Mouse (Mus musculus) liver, embryonic 13.5 days (tissue): ENCODE measurements around the gene Ephb1. TPM values are rescaled to one million over a fixed set of nuclear protein-coding genes. Genes with fewer than 3 reads are reported as not detected.

Experiments
- ATAC-seq: fragments of 200-750 bp; cut with Nextera tagmentation; 2 replicates; pipeline ENCODE4 v1.8.0; 2017; ENCODE audit warnings: low read depth, mild to moderate bottlenecking, moderate number of reproducible peaks, moderate library complexity
- DNase-seq: peaks from one replicate; pipeline ENCODE4 v3.0.0; 2022
- H3K27ac ChIP-seq: fragments of 300-500 bp; sonication (generic); 2 replicates; pipeline ENCODE4 v1.5.1; 2015; ENCODE audit warnings: moderate library complexity, mild to moderate bottlenecking, inconsistent platforms
- H3K27me3 ChIP-seq: fragments of 300-500 bp; sonication (generic); 2 replicates; pipeline ENCODE4 v1.6.1; 2015; ENCODE audit warnings: mild to moderate bottlenecking, inconsistent platforms
- H3K36me3 ChIP-seq: fragments of 300-500 bp; sonication (generic); 2 replicates; pipeline ENCODE4 v1.6.1; 2015; ENCODE audit warnings: mild to moderate bottlenecking, inconsistent platforms
- H3K4me1 ChIP-seq: fragments of 300-500 bp; sonication (generic); replicated peaks from 2 replicates; pipeline ENCODE4 v1.6.1; 2015; ENCODE audit warnings: inconsistent platforms
- H3K4me2 ChIP-seq: fragments of 300-500 bp; sonication (generic); 2 replicates; pipeline ENCODE4 v1.6.1; 2015; ENCODE audit warnings: inconsistent platforms, mild to moderate bottlenecking, moderate library complexity
- H3K4me3 ChIP-seq: fragments of 300-500 bp; sonication (generic); replicated peaks from 2 replicates; pipeline ENCODE4 v1.5.1; 2015; ENCODE audit warnings: mild to moderate bottlenecking, inconsistent platforms
- H3K9ac ChIP-seq: fragments of 300-500 bp; sonication (generic); 2 replicates; pipeline ENCODE4 v1.6.1; 2015; ENCODE audit warnings: mild to moderate bottlenecking, inconsistent platforms
- H3K9me3 ChIP-seq: fragments of 300-500 bp; sonication (generic); replicated peaks from 2 replicates; pipeline ENCODE4 v1.6.1; 2016; ENCODE audit warnings: inconsistent platforms
- WGBS: fragments of 180-500 bp; shearing (Covaris S2); methylation state at CpG from one replicate; pipeline ENCODE4 v1.1.7; 2015; ENCODE audit not compliant: insufficient replicate concordance; 5-methylcytosine and 5-hydroxymethylcytosine counted together
- polyA plus RNA-seq: library from polyadenylated mRNA; unstranded; fragments of >200 nt; fragmentation: Nextera tagmentation; extraction: Ambion mirVana; gene quantifications from 2 replicates; pipeline ENCODE4 v1.2.1, GENCODE M21; 2015

Ephb1 gene
- polyA plus RNA-seq, result 0.20 and 0.31 TPM in 2 replicates

GRCm38 (mm10) chr9:102354561-102354973 lies at the start of gene Ephb1:
Gene Ephb1, minus strand, starts transcription at chr9:102354693.
- under 1% methylated on average over 22 of the region's 22 CpGs for WGBS
- DNase-seq, result peak; percentile 10
- 0 out of 2 replicates have a peak, but pooled peaks cover 7% of the 10 kb centered on the region for H3K4me1 ChIP-seq
- H3K36me3 ChIP-seq, result no peaks in the 10 kb centered on the region
- peak; percentile 67 for ATAC-seq
- H3K4me3 ChIP-seq, result peak within 1 kb of the TSS; percentile 40
- H3K9me3 ChIP-seq, result no peaks in the 10 kb centered on the region
- H3K9ac ChIP-seq, result no peak within 1 kb of the TSS
- peaks cover 67% of the 10 kb centered on the region for H3K27me3 ChIP-seq
- no peak within 1 kb of the TSS for H3K27ac ChIP-seq
- peak within 1 kb of the TSS; percentile 62 for H3K4me2 ChIP-seq

- ATAC-seq (no peak), DNase-seq (no peak)
- 24% methylated on average over 18 of the region's 18 CpGs for WGBS
- Histone ChIP-seq H3K27ac (no peak overlapping the region), H3K4me3 (no peak overlapping the region), H3K9me3 (no peaks in the 10 kb centered on the region), H3K4me1 (no peaks in the 10 kb centered on the region; the same call in 1 of the 2 replicates), H3K4me2 (no peak overlapping the region), H3K9ac (no peak overlapping the region), H3K36me3 (no peaks in the 10 kb centered on the region), H3K27me3 (no peaks in the 10 kb centered on the region)
Observed at GRCm38 (mm10) chr9:102403086-102404021, 48.9 kb upstream of the Ephb1 start.

GRCm38 (mm10) chr9:102402671-102403070 lies 48.2 kb upstream of the Ephb1 start:
- Histone ChIP-seq H3K36me3 (no peaks in the 10 kb centered on the region), H3K4me2 (no peak overlapping the region), H3K9me3 (no peaks in the 10 kb centered on the region), H3K9ac (no peak overlapping the region), H3K27ac (no peak overlapping the region), H3K4me1 (no peaks in the 10 kb centered on the region; the same call in 1 of the 2 replicates), H3K4me3 (no peak overlapping the region), H3K27me3 (no peaks in the 10 kb centered on the region)
- DNase-seq, result no peak
- 38% methylated on average over 3 of the region's 3 CpGs for WGBS
- peak; percentile 53 for ATAC-seq

GRCm38 (mm10) chr9:102388266-102388665 lies 33.8 kb upstream of the Ephb1 start:
- Histone ChIP-seq H3K4me1 (no peaks in the 10 kb centered on the region), H3K4me3 (no peak overlapping the region), H3K36me3 (no peaks in the 10 kb centered on the region), H3K9me3 (no peaks in the 10 kb centered on the region), H3K4me2 (no peak overlapping the region), H3K27me3 (no peaks in the 10 kb centered on the region), H3K27ac (no peak overlapping the region), H3K9ac (no peak overlapping the region)
- 62% methylated on average over 8 of the region's 8 CpGs for WGBS
- DNase-seq (no peak), ATAC-seq (no peak)

- no peak overlapping the region for H3K9ac ChIP-seq
- 74% methylated on average over 9 of the region's 9 CpGs for WGBS
- no peaks in the 10 kb centered on the region for H3K36me3 ChIP-seq
- no peaks in the 10 kb centered on the region for H3K27me3 ChIP-seq
- H3K27ac ChIP-seq, result no peak overlapping the region
- no peak for ATAC-seq
- no peaks in the 10 kb centered on the region for H3K9me3 ChIP-seq
- H3K4me2 ChIP-seq, result no peak overlapping the region
- H3K4me1 ChIP-seq, result no peaks in the 10 kb centered on the region
- no peak overlapping the region for H3K4me3 ChIP-seq
- DNase-seq, result no peak
Observed at GRCm38 (mm10) chr9:102386816-102387215, 32.3 kb upstream of the Ephb1 start.

GRCm38 (mm10) chr9:102380235-102380634 lies 25.7 kb upstream of the Ephb1 start:
- DNase-seq, result no peak
- 68% methylated on average over 2 of the region's 2 CpGs for WGBS

GRCm38 (mm10) chr9:102374661-102375060 lies 20.2 kb upstream of the Ephb1 start:
- no peak overlapping the region for H3K9ac ChIP-seq
- H3K9me3 ChIP-seq, result no peaks in the 10 kb centered on the region
- no peak for DNase-seq
- no peak for ATAC-seq
- no peaks in the 10 kb centered on the region for H3K27me3 ChIP-seq
- H3K4me3 ChIP-seq, result no peak overlapping the region
- no peak overlapping the region for H3K4me2 ChIP-seq
- WGBS, result 81% methylated on average over 5 of the region's 5 CpGs
- no peaks in the 10 kb centered on the region for H3K4me1 ChIP-seq
- no peak overlapping the region for H3K27ac ChIP-seq
- no peaks in the 10 kb centered on the region for H3K36me3 ChIP-seq

More at GRCm38 (mm10) chr9:102380235-102380634, 25.7 kb upstream of the Ephb1 start:
- no peaks in the 10 kb centered on the region for H3K27me3 ChIP-seq
- H3K36me3 ChIP-seq, result no peaks in the 10 kb centered on the region
- no peak overlapping the region for H3K27ac ChIP-seq
- H3K4me1 ChIP-seq, result no peaks in the 10 kb centered on the region
- no peak overlapping the region for H3K4me2 ChIP-seq
- no peak overlapping the region for H3K4me3 ChIP-seq
- H3K9me3 ChIP-seq, result no peaks in the 10 kb centered on the region
- no peak overlapping the region for H3K9ac ChIP-seq
- ATAC-seq, result no peak

- ATAC-seq (no peak), DNase-seq (no peak)
- no peak overlapping the region for H3K27ac ChIP-seq
- no peak overlapping the region for H3K4me3 ChIP-seq
- H3K36me3 ChIP-seq, result no peaks in the 10 kb centered on the region
- H3K4me2 ChIP-seq, result no peak overlapping the region
- no peaks in the 10 kb centered on the region for H3K4me1 ChIP-seq
- H3K9me3 ChIP-seq, result no peaks in the 10 kb centered on the region
- no peaks in the 10 kb centered on the region for H3K27me3 ChIP-seq
- WGBS, result 71% methylated on average over 5 of the region's 5 CpGs
- H3K9ac ChIP-seq, result no peak overlapping the region
Observed at GRCm38 (mm10) chr9:102373886-102374285, 19.4 kb upstream of the Ephb1 start.

- Histone ChIP-seq H3K4me1 (no peaks in the 10 kb centered on the region), H3K36me3 (no peaks in the 10 kb centered on the region), H3K4me2 (no peak overlapping the region), H3K4me3 (no peak overlapping the region), H3K9me3 (no peaks in the 10 kb centered on the region), H3K9ac (no peak overlapping the region), H3K27ac (no peak overlapping the region), H3K27me3 (no peaks in the 10 kb centered on the region)
- 70% methylated on average over 3 of the region's 3 CpGs for WGBS
- no peak for ATAC-seq
- no peak for DNase-seq
Observed at GRCm38 (mm10) chr9:102371936-102372335, 17.4 kb upstream of the Ephb1 start.

GRCm38 (mm10) chr9:102371036-102371770 lies 16.7 kb upstream of the Ephb1 start:
- WGBS, result 47% methylated on average over 14 of the region's 14 CpGs
- H3K4me1 ChIP-seq, result no peaks in the 10 kb centered on the region
- no peaks in the 10 kb centered on the region for H3K36me3 ChIP-seq
- no peak overlapping the region for H3K4me2 ChIP-seq
- no peak overlapping the region for H3K27ac ChIP-seq
- no peak overlapping the region for H3K4me3 ChIP-seq
- ATAC-seq (no peak), DNase-seq (no peak)
- H3K9me3 ChIP-seq, result no peaks in the 10 kb centered on the region
- H3K9ac ChIP-seq, result no peak overlapping the region
- no peaks in the 10 kb centered on the region for H3K27me3 ChIP-seq

GRCm38 (mm10) chr9:102370141-102370540 lies 15.6 kb upstream of the Ephb1 start:
- ATAC-seq, result no peak
- no peaks in the 10 kb centered on the region for H3K9me3 ChIP-seq
- 44% methylated on average over 8 of the region's 8 CpGs for WGBS
- no peaks in the 10 kb centered on the region for H3K4me1 ChIP-seq
- H3K4me2 ChIP-seq, result no peak overlapping the region
- no peaks in the 10 kb centered on the region for H3K36me3 ChIP-seq
- H3K27ac ChIP-seq, result no peak overlapping the region
- DNase-seq, result no peak
- H3K4me3 ChIP-seq, result no peak overlapping the region
- no peaks in the 10 kb centered on the region for H3K27me3 ChIP-seq
- no peak overlapping the region for H3K9ac ChIP-seq
